Mouse (Mus musculus): ENCODE data around the gene Mdga2. TPM values are rescaled to one million over a fixed set of nuclear protein-coding genes. Genes with fewer than 3 reads are reported as not detected.

Mdga2 gene
- polyA plus RNA-seq, 1 experiment from 2014 or later: 0.09 TPM

- no peaks in the 10 kb centered on the region for H3K27me3 ChIP-seq (replicated peaks)
- H3K9me3 ChIP-seq: no peaks in the 10 kb centered on the region
- H3K9ac ChIP-seq: no peak overlapping the region
- no peaks in the 10 kb centered on the region for H3K4me1 ChIP-seq
- H3K4me2 ChIP-seq: no peak overlapping the region
- no peaks in the 10 kb centered on the region for H3K36me3 ChIP-seq
- H3K27ac ChIP-seq (replicated peaks): no peak overlapping the region
- WGBS: 82% methylated on average over 3 of the region's 3 CpGs
- no peak for ATAC-seq (ENCODE audit: extremely low read depth, insufficient number of reproducible peaks, low FRiP score, low TSS enrichment)
- H3K4me3 ChIP-seq: no peak overlapping the region
Measured at GRCm38 (mm10) chr12:66465516-66465915, 756.8 kb downstream of the Mdga2 start.

- WGBS: 50% methylated on average over 2 of the region's 2 CpGs
- H3K4me2 ChIP-seq: no peak overlapping the region
- H3K4me1 ChIP-seq: peaks cover under 1% of the 10 kb centered on the region; the same call in 1 of the 2 replicates
- no peak overlapping the region for H3K9ac ChIP-seq
- no peak overlapping the region for H3K27ac ChIP-seq (replicated peaks)
- no peaks in the 10 kb centered on the region for H3K27me3 ChIP-seq (replicated peaks)
- no peaks in the 10 kb centered on the region for H3K36me3 ChIP-seq
- ATAC-seq (ENCODE audit: extremely low read depth, insufficient number of reproducible peaks, low FRiP score, low TSS enrichment): no peak
- no peaks in the 10 kb centered on the region for H3K9me3 ChIP-seq
- no peak overlapping the region for H3K4me3 ChIP-seq
Measured at GRCm38 (mm10) chr12:66443340-66443739, 779.0 kb downstream of the Mdga2 start.

Data from heart, embryonic 13.5 days (tissue).